Mouse (Mus musculus) frontal cortex, postnatal 36 days (tissue): ENCODE data around the gene Nucks1.
"Not testable (repeated sequence)": the region's sequence is repeated elsewhere in the genome, so short reads cannot be mapped to it uniquely, and the experiment has no call there.

Experiments
- DNase-seq, 2 experiments: peaks; one replicate each; pipeline ENCODE4 v3.0.0; 2022; ENCODE audit warnings: low spot score in 2 of 2

Gene Nucks1

DNA sequence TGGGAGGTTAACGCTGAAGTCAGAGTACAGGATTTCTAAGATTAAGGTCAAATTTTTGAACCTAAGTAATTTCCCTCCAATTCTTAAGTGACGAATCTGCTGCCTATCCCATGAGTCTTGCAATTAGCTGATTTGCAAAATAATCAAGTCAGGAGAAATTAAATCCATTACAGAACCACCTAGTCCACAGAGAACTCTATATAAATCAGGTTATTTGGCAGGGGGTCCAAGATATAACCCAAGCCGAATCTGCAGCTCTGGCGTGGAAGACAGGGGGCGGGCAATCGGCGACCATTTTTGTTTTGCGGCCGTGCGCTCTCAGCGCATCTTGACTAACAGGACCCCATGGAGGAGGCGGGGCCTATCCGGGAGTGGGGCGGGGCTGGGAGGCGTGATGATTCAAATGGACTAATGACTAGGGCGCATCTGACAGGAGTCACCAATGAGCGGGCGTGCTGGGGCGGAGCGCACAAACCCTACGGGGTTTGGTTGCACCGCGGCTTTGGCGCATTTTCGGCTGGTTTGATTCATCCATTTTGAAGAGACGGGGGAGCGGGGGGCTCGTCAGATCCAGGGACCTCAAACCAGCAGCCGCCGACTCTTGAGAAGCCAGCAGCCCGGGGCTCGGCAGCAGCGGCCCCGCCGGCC lies at the start of gene Nucks1:
Gene Nucks1 (plus strand): TSS at position 534 of the 648 bp plus-strand sequence.
- peak; percentile 98 to 99 for DNase-seq

DNA sequence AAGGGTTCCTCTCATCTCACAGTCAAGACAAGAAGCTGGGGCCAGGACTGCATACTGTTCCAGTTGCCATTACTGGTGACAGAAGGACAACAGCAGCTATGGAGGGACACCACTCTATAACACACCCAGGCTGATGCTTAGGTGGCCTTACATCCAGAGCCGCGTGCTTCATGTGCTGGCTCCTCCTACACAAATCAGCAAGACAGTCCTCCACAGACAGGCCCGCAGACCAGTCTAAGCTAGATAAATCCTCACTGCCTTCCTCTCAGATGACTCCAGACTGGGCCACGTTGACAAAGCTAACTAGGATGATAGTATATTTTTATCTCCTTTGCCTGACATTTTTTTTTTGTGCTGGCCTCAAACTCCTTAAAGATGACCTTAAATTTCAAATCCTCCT lies 48.5 kb upstream of the Nucks1 start:
- DNase-seq = no peak

DNA sequence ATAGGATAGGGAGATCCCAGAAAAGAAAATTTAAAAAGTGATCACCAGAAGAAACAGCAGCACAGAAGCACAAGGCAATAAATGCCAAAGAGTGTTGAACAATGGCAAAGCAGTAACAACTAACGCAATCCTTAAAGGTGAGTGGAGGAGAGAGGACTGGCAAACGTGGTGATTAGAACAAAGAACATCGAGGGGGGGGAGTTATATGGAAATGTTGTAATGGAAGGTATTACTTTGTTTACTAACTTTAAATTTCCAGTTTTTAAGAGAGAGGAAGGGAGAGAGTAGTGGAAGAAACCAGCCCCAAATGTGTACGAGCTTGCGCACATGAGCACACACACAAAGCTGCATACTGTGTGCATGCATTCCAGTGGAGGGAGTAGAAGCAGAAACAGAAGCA lies 44.7 kb upstream of the Nucks1 start:
- DNase-seq = no peak

DNA sequence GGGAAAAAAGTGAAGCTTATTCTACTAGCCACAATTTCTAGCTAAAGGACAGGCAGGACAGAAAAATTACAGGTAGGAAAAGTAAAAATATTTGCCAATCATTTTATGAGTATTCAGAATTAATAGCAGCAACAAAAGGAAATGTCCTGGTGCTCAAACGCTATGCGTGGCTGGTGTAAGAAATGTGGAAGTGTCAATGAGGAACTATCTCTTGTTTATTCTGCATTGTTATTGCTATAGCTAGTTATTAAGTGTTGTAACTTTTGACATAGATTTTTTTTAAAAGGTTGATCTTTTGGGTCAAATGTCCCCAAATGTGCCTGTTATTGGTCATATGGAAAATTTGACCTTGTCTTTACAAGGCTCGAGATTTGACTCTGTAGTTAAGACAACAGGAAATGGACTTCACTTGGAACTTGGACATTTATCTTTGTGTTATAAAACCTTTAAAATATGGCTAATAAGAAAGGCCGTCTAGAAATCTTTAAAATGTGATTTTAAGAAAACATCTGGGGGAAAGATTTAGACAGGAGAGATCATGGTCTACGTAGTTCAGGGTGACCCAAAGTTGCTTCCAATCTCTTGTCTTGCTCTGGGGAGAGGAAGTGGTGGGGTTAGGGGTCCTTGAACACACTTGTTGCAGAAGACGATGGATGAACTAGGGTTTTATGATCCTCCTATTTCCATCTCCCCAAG lies 43.9 kb upstream of the Nucks1 start:
- no peak for DNase-seq

DNA sequence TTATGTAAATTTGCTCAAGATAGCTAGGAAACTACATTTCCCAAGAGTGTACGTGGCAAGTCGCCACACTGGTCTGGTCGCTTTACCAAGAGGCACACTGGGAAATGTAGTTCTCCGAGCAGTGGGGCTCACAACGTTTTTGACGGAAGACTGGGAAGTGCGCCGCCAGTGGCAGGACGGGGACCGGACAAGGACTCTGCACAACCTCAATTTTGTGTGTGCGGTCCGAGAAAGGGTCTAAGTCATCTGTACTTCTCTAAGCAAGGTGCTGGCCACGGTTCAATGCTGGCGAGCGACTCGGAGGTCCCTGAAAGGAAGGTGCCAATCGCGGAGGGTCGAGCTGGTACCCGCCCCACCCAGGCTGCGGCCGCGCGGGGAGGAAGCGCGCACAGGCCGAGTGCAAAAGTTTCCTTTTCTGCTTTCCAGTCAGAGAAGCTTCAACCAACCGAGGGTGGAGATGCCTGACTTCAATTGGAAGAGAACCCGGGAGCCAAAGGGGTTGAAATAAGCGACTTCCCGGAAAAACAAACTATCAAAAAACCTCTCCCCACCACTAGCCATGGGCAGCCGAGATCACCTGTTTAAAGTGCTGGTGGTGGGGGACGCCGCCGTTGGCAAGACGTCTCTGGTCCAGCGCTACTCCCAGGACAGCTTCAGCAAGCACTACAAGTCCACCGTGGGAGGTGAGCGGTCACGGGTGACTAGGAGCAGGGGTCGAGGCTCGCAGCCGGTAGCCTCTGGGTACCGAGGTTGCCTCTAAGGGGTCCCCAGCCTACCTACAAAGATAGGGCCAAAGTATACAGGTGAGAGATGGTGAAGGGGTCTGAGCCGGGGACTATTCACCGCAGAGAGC lies 43.0 kb upstream of the Nucks1 start, which contains the start of gene Rab29:
Gene Rab29 (plus strand): TSS at position 132 of the 853 bp plus-strand sequence.
- peak; percentile 85 to 93 for DNase-seq

DNA sequence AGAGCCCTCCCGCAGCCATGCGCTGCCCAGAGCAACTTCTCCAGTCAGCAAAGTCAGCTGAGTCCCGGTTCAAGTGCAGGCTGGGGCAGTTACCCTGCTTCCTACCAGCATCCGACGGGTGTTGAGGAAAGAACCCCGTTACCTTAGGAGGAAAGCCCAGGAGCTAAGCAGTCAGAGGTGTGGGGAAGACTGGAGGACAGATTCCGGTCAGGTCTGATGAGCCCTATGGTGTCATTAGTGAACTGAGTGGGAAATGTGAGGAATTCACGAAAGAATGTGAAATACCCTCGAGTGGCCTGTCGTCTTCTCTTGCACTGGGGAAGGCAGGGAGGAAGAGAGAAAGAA lies 42.4 kb upstream of the Nucks1 start:
- no peak for DNase-seq

DNA sequence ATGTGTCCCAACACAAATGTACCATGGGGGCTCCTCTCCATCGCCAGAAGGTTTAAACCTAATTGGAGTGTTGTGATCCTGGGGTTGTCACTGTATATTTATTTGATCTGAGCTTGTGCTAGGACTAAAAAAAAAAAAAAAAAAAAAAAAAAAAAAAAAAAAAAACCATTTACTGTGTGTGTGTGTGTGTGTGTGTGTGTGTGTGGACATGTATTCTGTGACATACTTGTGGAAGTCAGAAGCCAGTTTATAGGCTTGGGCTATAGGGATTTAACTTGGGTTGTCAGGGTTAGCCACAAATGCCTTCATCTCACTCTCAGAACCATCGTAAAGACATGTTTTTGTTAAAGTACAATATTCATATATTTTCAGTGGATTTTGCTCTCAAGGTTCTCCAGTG lies 40.8 kb upstream of the Nucks1 start:
- no peak for DNase-seq

DNA sequence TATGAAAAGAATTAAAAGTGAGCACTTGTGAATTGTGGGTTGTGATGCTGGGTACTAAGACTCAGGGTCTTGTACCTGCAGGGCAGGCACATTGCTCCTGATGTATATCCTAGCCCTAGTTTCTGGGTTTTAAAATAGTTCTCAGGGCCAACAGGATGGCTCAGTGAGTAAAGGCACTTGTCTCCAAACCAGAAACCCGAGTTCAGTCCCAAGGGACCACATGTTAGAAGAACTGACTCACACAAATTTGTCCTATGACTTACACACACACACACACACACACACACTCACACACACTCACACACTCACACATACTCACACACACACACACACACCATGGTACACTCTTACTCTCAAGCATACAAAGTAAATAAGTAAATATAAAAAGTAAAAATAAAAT lies 37.5 kb upstream of the Nucks1 start:
- DNase-seq = no peak

DNA sequence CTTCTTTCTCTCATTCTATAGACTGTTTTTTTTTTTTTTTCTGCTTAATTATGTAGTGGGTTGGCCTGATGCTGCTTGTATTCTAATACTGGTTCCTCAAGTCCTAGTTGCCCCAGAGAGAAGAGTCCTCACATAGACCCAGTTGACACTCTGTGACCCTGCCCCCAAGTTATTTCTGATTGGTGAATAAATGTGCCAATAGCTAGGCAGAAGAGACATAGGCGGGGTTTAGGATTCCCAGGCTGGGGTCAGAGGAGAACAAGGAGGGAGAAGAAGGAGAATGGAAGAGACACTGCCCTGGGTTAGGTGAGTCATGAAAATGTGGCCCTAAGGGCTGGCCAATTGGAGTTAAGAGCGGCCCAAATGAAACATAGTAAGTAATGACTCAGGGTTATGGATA lies 30.5 kb upstream of the Nucks1 start:
- no peak for DNase-seq

DNA sequence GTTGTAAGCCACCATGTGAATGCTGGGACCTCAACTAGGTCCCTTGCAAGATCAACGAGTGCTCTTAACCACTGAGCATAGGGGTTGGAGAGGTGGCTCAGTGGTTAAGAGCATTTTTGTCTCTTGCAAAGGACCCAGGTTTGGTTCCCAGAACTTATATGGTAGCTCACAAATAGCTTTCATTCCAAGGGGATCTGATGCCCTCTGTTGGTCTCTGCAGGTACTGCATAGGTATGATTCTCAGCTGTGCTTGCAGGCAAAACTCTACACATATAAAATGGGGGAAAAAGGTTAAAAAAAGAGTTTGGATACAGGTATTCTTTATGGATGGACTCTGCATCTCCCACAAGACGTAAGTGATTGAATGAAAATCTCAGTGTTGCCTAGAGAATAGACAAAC lies 27.5 kb upstream of the Nucks1 start:
- DNase-seq = no peak

DNA sequence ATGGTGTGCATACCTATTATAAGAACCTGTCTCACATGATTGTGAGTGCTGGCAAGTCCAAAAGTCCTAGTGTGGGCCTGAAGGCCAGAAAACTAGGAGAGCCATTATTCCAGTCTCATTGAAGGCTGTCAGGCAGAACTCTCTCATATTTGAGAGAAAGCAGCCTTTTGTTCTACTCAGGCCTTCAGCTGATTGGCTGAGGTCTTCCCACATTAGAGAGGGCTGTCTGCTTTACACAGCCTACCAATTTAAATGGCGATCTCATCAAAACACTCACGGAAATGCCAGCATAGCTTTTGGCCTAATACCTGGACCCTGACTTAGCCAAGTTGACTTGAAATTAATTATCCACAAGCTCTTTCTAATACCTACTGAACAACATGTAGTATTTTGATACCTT lies 24.2 kb upstream of the Nucks1 start:
- DNase-seq = no peak

DNA sequence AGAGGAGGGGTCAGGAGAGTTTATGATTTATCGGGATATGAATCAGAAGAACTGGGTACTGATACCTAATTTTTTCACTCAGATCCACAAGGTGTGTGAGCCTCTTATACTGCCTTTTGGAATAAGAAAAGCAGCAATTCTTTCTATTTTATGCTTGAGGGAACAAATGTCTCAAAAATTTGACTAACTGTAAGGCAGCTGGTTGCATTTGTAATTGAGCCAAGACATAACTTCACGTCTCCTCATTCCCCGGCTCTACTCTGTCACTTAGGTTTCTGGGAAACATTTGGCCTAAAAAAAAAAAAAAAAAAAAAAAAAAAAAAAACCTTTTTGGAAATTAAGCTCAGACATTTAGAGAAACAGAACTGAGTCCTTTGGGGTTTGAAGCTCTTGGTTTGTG lies 23.7 kb upstream of the Nucks1 start:
- no peak for DNase-seq

DNA sequence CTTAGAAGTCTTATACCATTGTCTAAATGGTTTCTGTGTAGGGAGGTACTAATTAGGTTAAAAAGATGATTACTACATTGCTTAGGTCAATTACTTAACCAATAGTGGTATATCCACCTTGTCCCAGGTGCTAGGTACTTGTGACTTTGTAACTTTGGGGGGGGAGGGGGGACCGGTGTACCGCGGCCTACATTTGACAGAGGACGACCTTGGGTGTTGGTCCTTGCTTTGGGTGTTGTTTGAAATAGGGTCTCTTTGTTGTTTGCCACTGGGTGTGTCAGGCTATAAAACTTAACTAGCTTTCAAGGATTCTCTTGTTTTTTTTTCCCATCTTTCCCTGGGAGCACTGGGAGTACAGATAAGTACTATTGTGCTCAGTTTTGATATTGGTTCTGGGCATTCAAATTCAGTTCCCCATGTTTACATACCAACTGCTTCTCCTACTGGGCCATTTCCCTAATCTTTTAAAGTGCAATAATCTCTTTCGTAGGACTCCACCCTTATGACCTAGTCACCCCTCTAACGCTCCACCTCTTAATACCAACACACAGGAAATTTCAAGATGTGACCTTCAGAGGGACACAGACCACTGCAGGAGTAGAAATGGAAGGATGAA lies 20.2 kb upstream of the Nucks1 start:
- DNase-seq = no peak

DNA sequence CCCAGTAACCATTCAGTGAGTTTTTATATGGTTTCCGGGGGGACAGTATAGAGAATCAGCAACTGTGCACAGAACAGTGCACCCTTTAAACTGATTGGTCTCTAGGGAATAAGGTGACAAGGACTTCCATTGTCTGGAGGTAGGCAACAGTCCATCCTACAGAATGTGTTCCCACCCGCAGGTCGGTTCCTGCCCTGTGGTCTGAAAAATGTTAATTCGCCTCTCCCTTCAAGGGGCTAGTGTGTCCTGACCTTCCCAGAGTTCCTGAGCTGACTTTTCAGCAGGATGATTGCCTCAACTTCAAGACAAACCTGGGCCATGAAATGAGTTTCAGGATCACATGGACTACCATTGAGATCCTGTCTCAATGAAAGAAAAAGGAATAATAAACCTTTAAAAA lies 18.9 kb upstream of the Nucks1 start:
- DNase-seq = no peak

DNA sequence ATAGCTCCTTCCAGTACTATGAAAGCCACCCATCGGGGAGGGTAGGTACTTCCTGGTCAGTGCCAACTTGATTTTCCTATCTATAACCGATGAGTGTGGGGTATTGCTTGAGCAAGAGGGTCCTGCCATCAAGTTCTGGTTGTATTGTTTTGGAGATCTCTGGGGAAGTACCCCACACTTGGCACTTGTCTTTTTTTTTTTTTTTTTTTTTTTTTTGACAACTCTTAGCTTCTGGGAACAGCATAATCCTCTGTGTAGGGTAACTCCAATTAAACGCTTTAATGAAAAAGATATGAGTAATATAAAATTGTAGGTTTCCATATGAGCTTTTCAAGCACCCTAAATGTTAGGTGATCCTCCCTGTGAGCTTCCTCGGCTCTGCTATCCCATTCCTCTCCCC lies 7.7 kb upstream of the Nucks1 start:
- DNase-seq = no peak

DNA sequence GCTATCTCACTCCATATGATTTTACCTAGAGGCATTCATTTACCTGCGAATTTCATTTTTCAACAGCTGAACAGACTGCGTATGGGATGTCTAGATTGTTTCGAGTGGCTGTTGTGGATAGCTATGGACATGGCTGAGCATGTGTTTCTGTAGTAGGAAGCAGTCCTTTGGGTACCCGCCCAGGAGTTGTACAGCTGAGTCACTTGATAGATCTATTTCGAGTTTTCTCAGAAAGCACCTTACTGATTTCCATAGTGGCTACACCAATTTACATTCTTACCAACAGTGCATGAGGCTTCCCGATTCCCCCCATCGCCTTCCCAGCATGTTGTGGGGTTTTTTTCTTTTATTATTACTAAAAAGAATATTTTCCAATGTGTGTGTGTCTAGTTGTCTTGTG lies 7.1 kb upstream of the Nucks1 start:
- DNase-seq = no peak

DNA sequence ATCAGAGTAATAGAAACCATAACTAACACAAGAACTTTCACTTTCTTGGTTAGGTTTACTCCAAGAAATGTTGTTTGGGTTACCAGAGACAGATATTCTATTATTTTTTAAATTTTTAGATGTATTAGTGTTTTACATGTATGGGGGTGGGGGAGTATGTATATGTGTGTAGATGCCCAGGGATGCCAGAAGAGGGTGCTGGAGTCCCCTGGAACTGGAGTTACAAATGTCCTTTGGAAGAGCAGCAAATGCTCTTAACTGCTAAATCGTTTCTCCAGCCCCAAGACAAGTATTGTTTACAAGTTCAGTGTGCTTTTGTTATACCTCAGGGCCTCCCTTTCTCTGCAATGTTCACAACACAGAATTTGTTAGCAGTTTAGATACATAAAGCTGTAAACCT lies 4.8 kb upstream of the Nucks1 start:
- no peak for DNase-seq

DNA sequence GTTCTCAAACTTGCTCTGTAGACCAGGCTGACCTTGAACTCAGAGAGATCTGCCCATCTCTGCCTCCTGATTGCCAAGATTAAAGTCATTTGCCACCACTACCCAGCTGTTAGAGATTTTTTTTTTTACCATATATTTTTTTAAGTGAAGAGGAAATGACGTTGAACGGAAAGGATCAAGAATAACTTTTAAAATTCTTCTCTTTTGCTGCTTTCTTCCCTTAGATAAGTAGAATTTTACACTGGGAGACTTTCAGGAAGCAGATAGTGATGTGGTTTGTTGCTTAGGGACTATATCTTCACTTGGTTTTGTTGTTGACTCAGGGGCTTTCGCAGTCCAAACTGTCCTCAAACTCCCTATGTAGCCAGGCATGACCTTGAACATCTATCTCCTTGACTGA lies 1.9 kb upstream of the Nucks1 start:
- DNase-seq = no peak

DNA sequence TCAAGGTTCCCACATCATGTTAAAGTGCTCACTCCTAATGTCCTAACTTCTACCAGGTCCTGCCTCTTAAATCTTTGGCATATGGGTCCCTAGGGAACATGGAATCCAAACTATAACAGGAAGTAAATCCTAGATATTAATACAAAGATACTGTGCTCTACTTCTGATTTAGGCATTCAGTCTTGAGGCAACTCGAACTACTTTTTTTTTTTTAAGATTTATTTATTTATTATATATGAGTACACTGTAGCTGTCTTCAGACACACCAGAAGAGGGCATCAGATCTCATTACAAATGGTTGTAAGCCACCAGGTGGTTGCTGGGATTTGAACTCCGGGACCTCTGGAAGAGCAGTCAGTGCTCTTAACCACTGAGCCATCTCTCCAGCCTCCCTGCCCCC lies 1.1 kb upstream of the Nucks1 start:
- not testable (repeated sequence) for DNase-seq

DNA sequence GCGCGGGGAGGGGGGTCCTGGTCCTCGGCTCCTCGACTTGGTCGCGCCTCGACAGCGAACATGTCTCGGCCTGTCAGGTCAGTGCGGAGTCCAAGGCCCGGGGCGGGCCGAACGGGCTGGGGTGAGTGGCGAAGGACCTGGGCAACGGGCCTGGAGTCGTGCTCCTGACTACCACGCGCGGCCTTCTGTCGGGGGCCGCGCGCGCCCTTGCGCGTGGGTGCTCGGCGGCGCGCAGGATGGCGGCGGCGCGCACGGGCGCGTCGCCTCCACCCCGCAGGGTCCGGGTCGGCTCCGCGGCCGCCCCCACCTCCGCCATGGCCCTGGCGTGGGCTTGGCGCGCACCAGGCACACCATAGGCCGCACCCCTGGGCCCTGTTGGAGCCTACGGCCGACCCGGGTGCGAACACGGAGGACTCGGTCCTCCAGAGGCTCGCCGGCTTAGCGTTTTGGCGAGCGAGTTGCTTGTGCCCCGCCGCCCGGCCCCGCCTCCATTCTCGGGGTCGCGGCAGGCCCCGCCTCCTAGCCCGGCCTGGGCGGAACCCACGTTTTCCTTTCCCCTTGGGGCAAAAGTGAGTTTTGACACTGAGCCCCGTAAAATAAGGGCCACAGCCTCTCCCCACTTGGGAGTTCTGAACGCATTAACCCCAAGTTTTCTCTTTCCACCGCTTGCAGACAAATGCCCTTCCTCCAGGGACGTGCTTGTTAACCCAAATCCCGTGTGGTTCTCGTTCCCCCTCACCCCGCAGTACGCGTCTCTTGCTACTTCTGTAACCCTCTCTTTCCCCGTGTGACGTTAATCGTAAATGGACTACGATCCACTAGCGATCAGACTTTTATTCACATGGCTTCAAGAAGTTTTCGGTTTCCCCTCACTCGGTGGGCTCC lies 582 bp downstream of the Nucks1 start:
- peak; percentile 55 to 62 for DNase-seq

DNA sequence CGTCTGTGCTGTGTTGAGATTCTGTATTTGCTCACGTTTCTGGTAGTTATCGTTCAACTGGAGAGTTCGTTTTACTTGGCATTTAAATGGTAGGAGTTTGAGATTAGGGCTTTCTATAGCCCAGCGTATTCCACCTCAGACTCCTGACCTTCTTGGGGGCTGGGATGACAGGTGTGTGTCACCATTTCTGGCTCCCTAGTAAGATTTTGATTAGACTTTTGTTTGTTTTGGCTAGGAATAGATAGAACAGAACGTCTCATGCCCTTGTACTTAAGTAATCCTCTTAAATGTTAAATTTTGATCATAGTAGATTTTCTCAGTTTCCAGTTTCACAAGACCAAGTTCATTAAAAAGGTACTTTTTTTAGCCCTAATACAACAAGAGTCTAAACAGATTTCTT lies 7.3 kb downstream of the Nucks1 start:
- DNase-seq = no peak
